Mouse (Mus musculus) right cerebral cortex, postnatal 14 days (tissue): ENCODE results near the gene Ehd2.

Experiments
- DNase-seq: peaks from one replicate; pipeline ENCODE4 v3.0.0; 2022

Gene Ehd2

DNA sequence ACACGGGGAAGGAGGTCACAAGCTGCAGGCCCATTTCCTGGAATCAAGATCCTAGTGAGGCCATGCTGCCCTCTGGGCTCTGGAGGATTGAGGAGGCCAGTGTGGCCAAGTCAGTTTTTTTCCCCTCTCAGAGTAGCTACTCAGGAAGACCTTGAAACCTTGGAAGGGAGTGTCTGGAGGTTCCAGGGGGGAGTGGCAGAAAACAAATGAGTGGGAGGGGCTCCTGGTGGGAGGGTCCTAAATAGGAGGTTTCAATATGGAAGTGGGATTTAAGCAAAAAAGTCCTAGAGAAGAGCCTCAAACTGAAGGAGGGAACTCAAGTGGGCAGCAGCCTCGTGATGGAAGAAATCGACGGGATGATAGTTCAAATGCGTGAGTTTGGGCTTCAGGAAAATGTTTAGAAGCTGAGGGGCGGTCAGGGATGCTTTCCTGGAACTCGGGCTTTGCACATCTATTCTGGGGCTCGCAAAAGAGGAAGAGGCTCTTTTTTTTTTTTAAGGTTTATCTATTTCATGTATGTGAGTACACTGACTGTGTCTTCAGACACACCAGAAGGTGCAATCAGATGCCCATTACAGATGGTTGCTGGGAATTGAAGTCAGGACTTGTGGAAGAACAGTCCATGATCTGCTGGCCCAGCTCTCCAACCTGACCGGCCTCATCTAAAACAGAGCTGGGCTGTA lies 65.9 kb downstream of the Ehd2 start:
- no peak for DNase-seq
